18 mouse cellular contexts compared by ENCODE assay signal in genomic region chr11:20086306-20086705, GRCm38 (mm10).
"Had no signal": no experiment of that assay in that cellular context is flagged by ENCODE, and none has a peak within 500 bp of the region (broad histone marks: within the 10 kb centered on the region; RNA-seq: fewer than 3 reads in every experiment).

No protein-coding gene starts in this region.

- ATAC-seq: midbrain, embryonic 15.5 days had no signal

- H3K27ac ChIP-seq: left cerebral cortex, adult 2 months; liver, embryonic 13.5 days; lung, embryonic 15.5 days; macrophage; midbrain, embryonic 12.5 days; midbrain, embryonic 15.5 days; neural tube, embryonic 13.5 days had no signal

- H3K9me3 ChIP-seq: liver, embryonic 13.5 days; lung, embryonic 15.5 days; midbrain, embryonic 12.5 days; midbrain, embryonic 15.5 days; neural tube, embryonic 13.5 days had no signal

- H3K9ac ChIP-seq: liver, embryonic 13.5 days; lung, embryonic 15.5 days; midbrain, embryonic 12.5 days; midbrain, embryonic 15.5 days; neural tube, embryonic 13.5 days had no signal

- H3K4me2 ChIP-seq: liver, embryonic 13.5 days; lung, embryonic 15.5 days; midbrain, embryonic 12.5 days; midbrain, embryonic 15.5 days; neural tube, embryonic 13.5 days had no signal

- H3K4me1 ChIP-seq: liver, embryonic 13.5 days; lung, embryonic 15.5 days; midbrain, embryonic 12.5 days; midbrain, embryonic 15.5 days; neural tube, embryonic 13.5 days had no signal

- H3K27me3 ChIP-seq: liver, embryonic 13.5 days; lung, embryonic 15.5 days; midbrain, embryonic 12.5 days; midbrain, embryonic 15.5 days; neural tube, embryonic 13.5 days had no signal

- H3K4me3 ChIP-seq: left cerebral cortex, adult 2 months; liver, embryonic 13.5 days; lung, embryonic 15.5 days; midbrain, embryonic 12.5 days; midbrain, embryonic 15.5 days; neural tube, embryonic 13.5 days had no signal

- DNase-seq: kidney, adult 18-20 months; kidney, adult 9 months; kidney, postnatal 10 days; kidney, postnatal 36 days; layer of hippocampus, postnatal 36 days; liver, embryonic 13.5 days; lung, postnatal 14 days; retina, postnatal 1 day; right cerebral cortex, postnatal 25 days; spleen, adult 18-20 months; thymus, adult 2 months; thymus, postnatal 25 days had no signal
